Mouse (Mus musculus): ENCODE data around the gene Nps. TPM values are rescaled to one million over a fixed set of nuclear protein-coding genes. Genes with fewer than 3 reads are reported as not detected.
"Not testable (repeated sequence)": the region's sequence is repeated elsewhere in the genome, so short reads cannot be mapped to it uniquely, and the experiment has no call there.

Gene Nps
- 0.43 TPM in 1 of 2 replicates, not detected in the other for polyA plus RNA-seq (2015; fragmentation: Nextera tagmentation; extraction: Ambion mirVana)

DNA sequence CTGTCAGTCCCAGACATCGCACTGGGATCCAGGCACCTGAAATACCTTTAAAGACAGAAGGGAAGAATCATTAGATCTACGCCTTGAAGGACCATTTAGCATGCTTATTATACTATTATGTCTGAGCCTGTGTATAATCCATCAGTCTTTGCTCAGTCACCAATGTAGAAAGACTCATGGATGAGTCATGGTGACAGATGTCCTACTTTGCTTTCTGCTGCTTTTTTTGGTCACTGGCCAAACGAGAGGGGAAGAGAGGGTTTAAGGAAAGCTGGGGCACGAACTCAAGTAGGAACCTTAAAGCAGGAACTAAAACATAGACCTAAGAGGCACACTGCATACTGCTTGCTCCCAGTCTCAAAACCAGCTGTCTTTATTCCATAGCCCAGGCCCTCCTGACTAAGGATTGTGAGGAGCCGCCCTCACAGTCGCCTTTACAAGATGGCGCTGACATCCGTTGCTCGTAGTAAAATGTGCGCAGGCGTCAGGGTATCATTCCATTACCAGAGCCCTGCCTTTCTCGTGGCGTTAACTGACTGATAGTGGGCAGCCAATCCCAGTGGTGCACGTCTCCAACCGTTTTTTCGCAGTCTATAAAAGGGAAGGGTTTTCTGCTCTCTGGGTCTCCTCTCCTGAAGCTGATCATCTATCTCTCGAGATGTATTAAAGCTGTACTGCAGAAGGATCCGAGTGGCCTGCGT is at the start of gene Nps:
Gene Nps, plus strand, starts transcription at position 651 of the 701 bp plus-strand sequence.
- H3K36me3 ChIP-seq (ENCODE audit: control insufficient read depth, insufficient read depth); H3K4me3 ChIP-seq (replicated peaks; ENCODE audit: low read length); H3K4me1 ChIP-seq (replicated peaks; ENCODE audit: control insufficient read depth, insufficient read depth, low read length); H3K9me3 ChIP-seq (ENCODE audit: control insufficient read depth, low read length); H3K9ac ChIP-seq (replicated peaks; ENCODE audit: low read depth, low read length); H3K27ac ChIP-seq (ENCODE audit: low read length); H3K4me2 ChIP-seq (ENCODE audit: low read length); H3K27me3 ChIP-seq (replicated peaks; ENCODE audit: control insufficient read depth, insufficient read depth, low read length); ATAC-seq: not testable (repeated sequence)
- WGBS = 88% methylated on average over 19 of the region's 19 CpGs

DNA sequence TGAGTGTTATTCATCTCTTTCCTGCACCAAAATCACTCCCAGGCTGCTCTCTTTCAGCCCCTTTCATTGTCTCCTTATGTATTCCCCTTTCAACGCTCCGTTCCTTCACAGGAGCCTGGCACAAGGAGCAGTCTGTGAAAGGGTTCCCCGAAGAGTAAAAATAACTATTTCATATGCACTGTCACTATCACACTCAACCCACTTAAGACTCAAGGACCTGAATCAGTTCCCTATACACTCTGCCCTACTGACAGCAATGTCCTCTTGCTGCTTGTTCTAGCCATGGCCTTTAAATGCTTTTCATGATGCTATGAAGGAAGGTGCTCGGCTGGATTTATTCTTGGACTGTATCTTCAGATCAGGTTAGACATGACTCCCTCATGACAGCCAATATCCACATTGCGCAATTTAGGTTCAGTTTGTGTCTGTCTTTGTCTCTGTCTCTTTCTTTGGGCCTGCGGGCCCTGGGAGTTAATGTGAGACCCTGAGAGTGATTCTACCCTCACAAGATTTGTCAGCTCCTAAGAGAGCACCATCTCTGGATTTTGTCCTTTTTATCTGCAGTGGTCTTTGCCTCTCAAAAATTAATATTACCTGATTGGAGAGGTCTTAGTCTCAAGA is 49.4 kb upstream of the Nps start:
- 72% methylated on average over 6 of the region's 6 CpGs for WGBS
- Histone ChIP-seq H3K4me2 (ENCODE audit: low read length) (no peak overlapping the region), H3K9me3 (ENCODE audit: control insufficient read depth, low read length) (no peaks in the 10 kb centered on the region), H3K27me3 (replicated peaks; ENCODE audit: control insufficient read depth, insufficient read depth, low read length) (no peaks in the 10 kb centered on the region), H3K36me3 (ENCODE audit: control insufficient read depth, insufficient read depth) (no peaks in the 10 kb centered on the region), H3K4me1 (replicated peaks; ENCODE audit: control insufficient read depth, insufficient read depth, low read length) (no peaks in the 10 kb centered on the region), H3K9ac (replicated peaks; ENCODE audit: low read depth, low read length) (no peak overlapping the region), H3K27ac (ENCODE audit: low read length) (no peak overlapping the region), H3K4me3 (replicated peaks; ENCODE audit: low read length) (no peak overlapping the region)
- no peak for ATAC-seq

DNA sequence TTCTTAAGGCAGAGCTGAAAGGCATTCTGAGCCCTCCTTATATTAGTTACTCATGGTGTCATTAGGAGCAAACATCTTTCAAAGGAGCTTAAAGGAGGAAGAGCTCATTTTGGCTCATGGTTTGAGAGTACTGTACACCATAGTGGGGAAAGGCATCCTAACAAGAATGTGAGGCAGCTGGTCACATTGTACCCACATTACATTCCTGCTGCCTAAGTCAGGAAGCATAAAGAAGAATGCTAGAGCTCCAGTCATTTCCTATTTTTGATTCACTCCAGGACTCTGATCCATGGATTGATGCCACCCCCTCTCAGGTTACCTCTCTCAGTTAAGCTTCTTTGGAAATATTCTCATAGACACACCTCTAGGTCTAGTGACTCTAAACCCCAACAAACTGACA is 48.2 kb upstream of the Nps start:
- no peaks in the 10 kb centered on the region for H3K36me3 ChIP-seq (ENCODE audit: control insufficient read depth, insufficient read depth)
- no peak overlapping the region for H3K9ac ChIP-seq (replicated peaks; ENCODE audit: low read depth, low read length)
- no peak overlapping the region for H3K4me3 ChIP-seq (replicated peaks; ENCODE audit: low read length)
- no peaks in the 10 kb centered on the region for H3K9me3 ChIP-seq (ENCODE audit: control insufficient read depth, low read length)
- H3K4me2 ChIP-seq (ENCODE audit: low read length) = no peak overlapping the region
- no peaks in the 10 kb centered on the region for H3K27me3 ChIP-seq (replicated peaks; ENCODE audit: control insufficient read depth, insufficient read depth, low read length)
- no peaks in the 10 kb centered on the region for H3K4me1 ChIP-seq (replicated peaks; ENCODE audit: control insufficient read depth, insufficient read depth, low read length)
- no peak overlapping the region for H3K27ac ChIP-seq (ENCODE audit: low read length)
- ATAC-seq = no peak

DNA sequence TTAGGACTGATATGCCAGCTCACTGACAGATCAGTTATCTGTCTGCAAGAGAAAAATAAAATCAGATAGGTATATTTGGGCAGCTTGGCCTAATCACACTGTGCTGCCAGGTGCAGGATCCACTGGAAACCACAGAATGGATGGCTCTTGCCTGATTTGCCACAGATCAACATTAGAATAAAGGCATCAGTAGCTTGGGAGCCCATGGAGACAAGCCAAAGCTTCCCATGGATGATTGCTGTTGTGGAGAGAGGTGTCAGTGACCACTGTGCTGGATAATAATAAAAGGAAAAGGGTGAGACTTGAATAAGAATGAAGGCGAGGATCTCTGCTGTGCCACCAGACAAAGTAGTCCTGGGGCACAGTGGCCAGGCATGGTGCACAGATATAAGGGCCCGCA is 47.7 kb upstream of the Nps start:
- WGBS = 92% methylated on average over 2 of the region's 2 CpGs
- no peak overlapping the region for H3K27ac ChIP-seq (ENCODE audit: low read length)

DNA sequence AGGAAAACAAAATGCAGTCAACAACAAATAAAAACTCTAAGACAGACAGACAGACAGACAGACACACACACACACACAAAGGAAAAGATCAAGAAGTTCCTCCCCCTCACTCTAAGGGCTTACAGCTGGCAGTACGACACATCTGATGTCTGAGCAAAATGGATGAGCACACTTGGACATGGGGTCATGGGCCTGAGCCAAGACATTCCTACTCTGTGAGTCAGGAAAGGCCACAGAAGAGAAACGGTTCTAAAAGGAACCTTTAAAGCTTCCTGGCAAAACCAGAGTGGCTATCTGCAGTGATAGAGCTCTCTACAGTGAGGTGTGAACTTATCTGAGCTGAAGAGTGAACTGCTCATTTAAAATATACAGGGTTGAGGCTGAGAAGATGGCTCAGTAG is 46.0 kb upstream of the Nps start:
- H3K4me3 ChIP-seq (replicated peaks; ENCODE audit: low read length) = no peak overlapping the region
- H3K36me3 ChIP-seq (ENCODE audit: control insufficient read depth, insufficient read depth) = no peaks in the 10 kb centered on the region
- 63% methylated on average over 2 of the region's 2 CpGs for WGBS
- ATAC-seq = no peak
- H3K27ac ChIP-seq (ENCODE audit: low read length) = no peak overlapping the region
- no peak overlapping the region for H3K9ac ChIP-seq (replicated peaks; ENCODE audit: low read depth, low read length)
- no peaks in the 10 kb centered on the region for H3K9me3 ChIP-seq (ENCODE audit: control insufficient read depth, low read length)
- H3K4me2 ChIP-seq (ENCODE audit: low read length) = no peak overlapping the region
- H3K27me3 ChIP-seq (replicated peaks; ENCODE audit: control insufficient read depth, insufficient read depth, low read length) = no peaks in the 10 kb centered on the region
- H3K4me1 ChIP-seq (replicated peaks; ENCODE audit: control insufficient read depth, insufficient read depth, low read length) = no peaks in the 10 kb centered on the region

More for the DNA sequence above, 47.7 kb upstream of the Nps start:
- Histone ChIP-seq H3K4me1 (replicated peaks; ENCODE audit: control insufficient read depth, insufficient read depth, low read length) (no peaks in the 10 kb centered on the region), H3K9me3 (ENCODE audit: control insufficient read depth, low read length) (no peaks in the 10 kb centered on the region), H3K9ac (replicated peaks; ENCODE audit: low read depth, low read length) (no peak overlapping the region), H3K36me3 (ENCODE audit: control insufficient read depth, insufficient read depth) (no peaks in the 10 kb centered on the region), H3K4me2 (ENCODE audit: low read length) (no peak overlapping the region), H3K4me3 (replicated peaks; ENCODE audit: low read length) (no peak overlapping the region), H3K27me3 (replicated peaks; ENCODE audit: control insufficient read depth, insufficient read depth, low read length) (no peaks in the 10 kb centered on the region)
- no peak for ATAC-seq

DNA sequence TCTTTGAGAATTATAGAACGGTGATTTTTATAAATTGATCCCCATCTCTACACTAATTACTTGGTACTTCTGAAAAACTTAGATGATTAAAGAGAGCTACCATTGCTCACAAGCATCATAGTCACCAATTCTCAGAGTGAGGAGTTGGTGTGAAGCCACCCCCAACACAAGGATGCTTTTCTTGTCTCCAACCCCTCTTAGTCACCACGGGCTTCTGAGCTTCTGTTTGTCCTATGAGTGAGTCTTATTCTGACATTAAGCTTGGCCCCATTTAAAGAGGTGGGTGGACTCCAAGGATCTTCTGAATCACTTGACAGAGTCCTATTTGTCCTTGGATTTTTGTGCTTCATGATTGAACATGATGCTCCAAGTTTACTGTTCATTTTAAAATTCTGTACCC is 37.0 kb upstream of the Nps start:
- Histone ChIP-seq H3K9ac (replicated peaks; ENCODE audit: low read depth, low read length) (no peak overlapping the region), H3K9me3 (ENCODE audit: control insufficient read depth, low read length) (no peaks in the 10 kb centered on the region), H3K27me3 (replicated peaks; ENCODE audit: control insufficient read depth, insufficient read depth, low read length) (no peaks in the 10 kb centered on the region), H3K27ac (ENCODE audit: low read length) (no peak overlapping the region), H3K36me3 (ENCODE audit: control insufficient read depth, insufficient read depth) (no peaks in the 10 kb centered on the region), H3K4me1 (replicated peaks; ENCODE audit: control insufficient read depth, insufficient read depth, low read length) (no peaks in the 10 kb centered on the region), H3K4me2 (ENCODE audit: low read length) (no peak overlapping the region), H3K4me3 (replicated peaks; ENCODE audit: low read length) (no peak overlapping the region)
- 77% methylated on average over 2 of the region's 2 CpGs for WGBS
- ATAC-seq = no peak

DNA sequence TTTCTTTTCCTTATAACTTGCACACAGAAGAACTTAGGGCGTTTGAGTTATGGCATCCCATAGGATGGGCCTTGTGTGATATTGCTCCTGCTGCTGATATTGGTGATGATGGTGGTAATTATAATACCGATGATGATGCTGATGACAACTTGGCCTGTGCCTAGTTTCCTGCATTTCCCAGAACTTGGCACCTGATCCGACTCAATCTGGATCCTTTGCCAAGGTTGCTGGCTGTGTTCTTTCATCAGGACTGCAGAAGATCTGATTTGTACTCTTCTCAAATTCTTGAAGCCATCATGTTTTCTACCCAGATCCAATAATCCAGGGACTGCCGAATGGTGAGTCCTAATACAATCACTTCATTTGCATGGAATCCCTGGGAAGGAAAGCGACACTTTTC is 32.5 kb upstream of the Nps start:
- Histone ChIP-seq H3K36me3 (ENCODE audit: control insufficient read depth, insufficient read depth) (no peaks in the 10 kb centered on the region), H3K27me3 (replicated peaks; ENCODE audit: control insufficient read depth, insufficient read depth, low read length) (no peaks in the 10 kb centered on the region), H3K9me3 (ENCODE audit: control insufficient read depth, low read length) (no peaks in the 10 kb centered on the region), H3K4me2 (ENCODE audit: low read length) (no peak overlapping the region), H3K4me1 (replicated peaks; ENCODE audit: control insufficient read depth, insufficient read depth, low read length) (no peaks in the 10 kb centered on the region), H3K9ac (replicated peaks; ENCODE audit: low read depth, low read length) (no peak overlapping the region), H3K4me3 (replicated peaks; ENCODE audit: low read length) (no peak overlapping the region), H3K27ac (ENCODE audit: low read length) (no peak overlapping the region)
- 83% methylated on average over 5 of the region's 5 CpGs for whole genome bisulfite sequencing
- ATAC-seq = no peak

DNA sequence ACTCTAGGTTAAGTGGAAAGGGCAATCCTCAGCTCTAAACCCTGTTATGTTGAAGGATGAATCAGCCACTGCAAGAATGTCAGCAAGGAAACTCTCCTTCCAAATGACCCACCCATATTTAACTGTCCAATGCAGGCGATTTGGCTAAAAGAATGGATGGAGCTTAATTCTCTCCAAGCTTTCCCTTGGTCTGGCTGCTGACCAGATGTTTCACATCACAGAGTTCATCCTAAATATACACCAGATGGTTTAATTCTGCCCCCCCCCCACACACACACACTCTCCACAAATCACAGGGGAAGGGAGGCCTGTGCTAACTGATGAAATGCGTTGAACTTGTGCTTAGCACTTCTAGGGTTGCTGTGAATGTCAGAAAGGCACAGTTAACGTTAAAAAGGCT is 21.4 kb upstream of the Nps start:
- no peaks in the 10 kb centered on the region for H3K9me3 ChIP-seq (ENCODE audit: control insufficient read depth, low read length)
- H3K4me1 ChIP-seq (replicated peaks; ENCODE audit: control insufficient read depth, insufficient read depth, low read length) = no peaks in the 10 kb centered on the region
- no peak overlapping the region for H3K4me2 ChIP-seq (ENCODE audit: low read length)
- no peak for ATAC-seq
- H3K9ac ChIP-seq (replicated peaks; ENCODE audit: low read depth, low read length) = no peak overlapping the region
- no peak overlapping the region for H3K4me3 ChIP-seq (replicated peaks; ENCODE audit: low read length)
- no peaks in the 10 kb centered on the region for H3K36me3 ChIP-seq (ENCODE audit: control insufficient read depth, insufficient read depth)
- WGBS = 65% methylated on average over 3 of the region's 3 CpGs
- no peaks in the 10 kb centered on the region for H3K27me3 ChIP-seq (replicated peaks; ENCODE audit: control insufficient read depth, insufficient read depth, low read length)
- no peak overlapping the region for H3K27ac ChIP-seq (ENCODE audit: low read length)

DNA sequence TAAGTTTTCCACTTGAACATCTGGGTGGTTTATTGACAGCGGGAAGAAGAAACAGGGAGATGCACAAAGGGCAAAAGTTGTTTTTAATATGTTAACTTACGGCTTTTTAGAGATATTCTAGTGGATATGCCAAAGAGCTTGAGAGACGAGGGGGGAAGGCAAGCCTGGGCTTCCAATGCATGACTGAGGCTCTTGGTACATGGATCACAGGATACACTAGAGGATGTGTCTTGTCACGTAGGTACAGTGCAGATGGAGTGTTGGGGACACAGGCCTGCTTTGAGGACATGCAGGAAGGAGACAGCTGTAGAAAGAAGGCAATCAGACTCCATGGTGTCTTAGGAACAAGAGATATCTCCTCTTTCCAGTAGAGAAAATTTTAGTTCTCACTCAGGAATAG is 19.1 kb upstream of the Nps start:
- H3K36me3 ChIP-seq (ENCODE audit: control insufficient read depth, insufficient read depth) = no peaks in the 10 kb centered on the region
- WGBS = 85% methylated on average over 4 of the region's 4 CpGs
- no peak for ATAC-seq
- H3K4me1 ChIP-seq (replicated peaks; ENCODE audit: control insufficient read depth, insufficient read depth, low read length) = no peaks in the 10 kb centered on the region
- H3K27me3 ChIP-seq (replicated peaks; ENCODE audit: control insufficient read depth, insufficient read depth, low read length) = no peaks in the 10 kb centered on the region
- H3K9ac ChIP-seq (replicated peaks; ENCODE audit: low read depth, low read length) = no peak overlapping the region
- no peak overlapping the region for H3K27ac ChIP-seq (ENCODE audit: low read length)
- H3K4me2 ChIP-seq (ENCODE audit: low read length) = no peak overlapping the region
- no peaks in the 10 kb centered on the region for H3K9me3 ChIP-seq (ENCODE audit: control insufficient read depth, low read length)
- no peak overlapping the region for H3K4me3 ChIP-seq (replicated peaks; ENCODE audit: low read length)

Measured in forebrain, embryonic 16.5 days (tissue).